Mouse (Mus musculus): ENCODE measurements around the gene Ephb2. TPM values are rescaled to one million over a fixed set of nuclear protein-coding genes. Genes with fewer than 3 reads are reported as not detected.
A peak's percentile ranks its signal among the peaks of the same experiment; 100 is the strongest.

Ephb2 gene
- polyA plus RNA-seq, 1 experiment from 2014 or later: 1.3 TPM

DNA sequence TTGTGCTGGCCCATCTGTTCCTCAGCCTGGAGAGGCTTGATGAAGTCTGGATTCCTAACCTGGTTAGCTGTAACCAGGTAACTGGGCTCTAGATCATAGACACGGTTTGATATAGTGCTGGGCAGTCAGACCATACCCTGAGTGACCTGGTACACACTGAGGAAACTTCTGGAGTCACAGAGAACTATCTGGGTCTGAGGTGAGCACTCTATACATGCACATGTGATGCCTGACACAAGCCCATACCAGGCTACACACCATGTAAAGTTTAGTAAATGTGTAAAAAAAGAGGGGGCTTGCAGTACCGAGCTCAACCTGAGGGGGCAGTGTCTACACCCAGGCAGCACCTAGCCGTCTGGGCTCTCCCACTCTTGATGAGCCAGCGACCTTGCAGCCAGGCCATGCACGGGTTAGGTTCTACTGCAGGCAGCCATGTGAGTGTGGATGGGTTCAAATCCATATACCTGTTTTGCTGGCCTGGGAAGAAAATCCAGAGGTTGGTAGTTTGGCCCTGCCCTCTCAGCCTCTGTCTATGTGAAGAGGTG, 139.3 kb downstream of the Ephb2 start:
- Histone ChIP-seq H3K9me3 (replicated peaks) (no peaks in the 10 kb centered on the region), H3K4me1 (replicated peaks) (no peaks in the 10 kb centered on the region), H3K36me3 (no peaks in the 10 kb centered on the region), H3K9ac (no peak overlapping the region), H3K27ac (no peak overlapping the region), H3K27me3 (peaks cover 7% of the 10 kb centered on the region; the same call in 1 of the 2 replicates), H3K4me2 (no peak overlapping the region), H3K4me3 (no peak overlapping the region)
- no peak; the same call in 1 of the 2 replicates for ATAC-seq (replicated peaks; ENCODE audit: insufficient number of reproducible peaks, insufficient read depth, low FRiP score, low read depth)
- WGBS: 22% methylated on average over 5 of the region's 5 CpGs

DNA sequence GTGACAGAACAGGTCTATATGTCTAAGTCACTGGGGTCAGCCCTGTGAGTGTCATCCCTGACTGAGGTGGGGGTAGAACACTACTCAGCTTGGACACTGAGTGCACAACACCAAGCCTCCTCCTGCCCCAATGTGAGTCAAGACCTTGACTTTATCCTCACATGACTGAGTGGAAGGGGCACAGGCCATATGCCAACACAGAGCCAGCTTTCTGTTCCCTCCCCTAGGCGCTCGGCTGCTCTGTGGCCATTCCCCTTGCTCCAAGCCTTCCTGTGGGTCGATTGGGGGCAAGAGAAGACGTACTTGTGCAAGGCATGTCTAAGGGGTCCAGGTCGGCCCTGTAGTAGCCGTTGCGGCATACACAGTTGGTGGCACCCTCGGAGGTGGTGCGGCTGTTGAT, 140.1 kb downstream of the Ephb2 start:
- H3K9ac ChIP-seq: no peak overlapping the region
- ATAC-seq (replicated peaks; ENCODE audit: insufficient number of reproducible peaks, insufficient read depth, low FRiP score, low read depth): no peak
- H3K27ac ChIP-seq: no peak overlapping the region
- no peaks in the 10 kb centered on the region for H3K9me3 ChIP-seq (replicated peaks)
- no peaks in the 10 kb centered on the region for H3K36me3 ChIP-seq
- H3K27me3 ChIP-seq: peaks cover 7% of the 10 kb centered on the region; the same call in 1 of the 2 replicates
- H3K4me2 ChIP-seq: no peak overlapping the region
- H3K4me1 ChIP-seq (replicated peaks): no peaks in the 10 kb centered on the region
- H3K4me3 ChIP-seq: no peak overlapping the region
- 88% methylated on average over 9 of the region's 9 CpGs for WGBS

DNA sequence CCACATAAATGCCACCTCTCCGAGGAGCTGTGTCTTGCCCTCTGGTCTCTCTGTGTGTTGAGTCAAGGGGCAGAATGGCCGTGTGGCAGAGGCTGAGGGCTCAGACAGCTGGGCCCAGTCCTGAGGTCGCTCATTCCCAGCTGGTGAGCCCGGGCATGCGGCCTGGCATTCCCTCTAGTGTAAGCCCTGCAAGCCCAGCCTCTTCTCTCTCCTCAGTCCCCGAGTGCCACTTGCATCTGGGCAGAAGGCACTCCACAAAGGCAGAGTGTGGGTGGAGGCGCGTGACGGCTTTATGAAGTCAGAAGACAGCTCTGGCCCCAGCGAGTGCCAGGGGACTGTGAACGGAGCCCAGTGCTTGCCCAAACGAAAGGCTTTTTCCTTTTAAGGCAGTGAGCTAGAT, 145.8 kb downstream of the Ephb2 start:
- Histone ChIP-seq H3K27me3 (peaks cover 16% of the 10 kb centered on the region), H3K9me3 (replicated peaks) (no peaks in the 10 kb centered on the region), H3K36me3 (no peaks in the 10 kb centered on the region), H3K4me3 (no peak overlapping the region), H3K9ac (no peak overlapping the region), H3K4me1 (replicated peaks) (no peaks in the 10 kb centered on the region), H3K4me2 (no peak overlapping the region), H3K27ac (no peak overlapping the region)
- 0 out of 2 replicates have a peak, but pooled peaks have one; percentile 15 for ATAC-seq (replicated peaks; ENCODE audit: insufficient number of reproducible peaks, insufficient read depth, low FRiP score, low read depth)
- WGBS: 82% methylated on average over 12 of the region's 12 CpGs

DNA sequence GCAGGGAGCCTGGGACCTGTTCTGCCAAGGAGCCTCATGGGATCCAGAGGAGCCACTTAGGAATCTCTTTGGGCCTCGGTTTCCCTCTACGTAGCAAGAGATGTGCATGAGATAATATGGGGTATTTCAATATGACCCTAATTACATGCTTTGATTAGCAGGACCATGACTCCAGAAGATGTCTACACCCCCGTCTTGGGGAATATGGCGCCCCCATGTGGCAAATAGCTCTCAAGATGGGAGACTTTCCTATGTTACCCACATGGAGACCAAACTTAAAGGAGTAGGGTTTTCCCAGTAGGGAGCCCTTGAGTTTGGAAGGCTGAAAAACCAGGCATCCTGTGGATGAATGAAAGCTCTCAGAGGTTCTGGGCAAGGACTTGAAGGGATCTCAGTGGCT, 147.7 kb downstream of the Ephb2 start:
- 56% methylated on average over 4 of the region's 4 CpGs for WGBS
- Histone ChIP-seq H3K4me1 (replicated peaks) (no peaks in the 10 kb centered on the region), H3K27ac (no peak overlapping the region), H3K9me3 (replicated peaks) (no peaks in the 10 kb centered on the region), H3K4me3 (no peak overlapping the region), H3K9ac (no peak overlapping the region), H3K27me3 (peaks cover 23% of the 10 kb centered on the region), H3K4me2 (no peak overlapping the region), H3K36me3 (no peaks in the 10 kb centered on the region)
- ATAC-seq (replicated peaks; ENCODE audit: insufficient number of reproducible peaks, insufficient read depth, low FRiP score, low read depth): no peak

DNA sequence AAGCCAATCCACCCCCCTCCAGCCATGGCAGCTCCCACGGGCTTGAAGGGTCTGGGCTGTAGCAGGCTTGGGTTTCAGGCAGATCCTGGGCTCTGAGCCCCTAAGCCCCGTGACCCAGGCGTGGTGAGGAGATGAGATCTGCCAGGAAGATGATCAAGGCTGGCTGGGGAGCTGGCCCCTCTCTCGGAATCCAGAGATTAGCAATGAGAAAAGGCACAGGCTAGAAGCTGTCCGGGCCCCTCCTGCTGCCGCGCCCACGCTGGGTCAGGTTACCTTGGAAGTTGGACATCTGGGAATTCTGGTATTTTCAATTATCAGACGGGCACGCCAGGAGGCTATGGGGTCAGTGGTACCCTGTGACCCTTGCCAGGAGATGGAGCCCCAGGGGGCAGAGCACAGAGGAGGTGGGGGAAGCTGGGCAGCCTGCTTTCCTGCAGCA, 150.3 kb downstream of the Ephb2 start:
- WGBS: 59% methylated on average over 10 of the region's 10 CpGs
- Histone ChIP-seq H3K27ac (no peak overlapping the region), H3K9ac (no peak overlapping the region), H3K9me3 (replicated peaks) (no peaks in the 10 kb centered on the region), H3K4me2 (no peak overlapping the region), H3K4me1 (replicated peaks) (no peaks in the 10 kb centered on the region; the same call in 1 of the 2 replicates), H3K4me3 (no peak overlapping the region), H3K27me3 (peaks cover 36% of the 10 kb centered on the region), H3K36me3 (no peaks in the 10 kb centered on the region)
- no peak for ATAC-seq (replicated peaks; ENCODE audit: insufficient number of reproducible peaks, insufficient read depth, low FRiP score, low read depth)

DNA sequence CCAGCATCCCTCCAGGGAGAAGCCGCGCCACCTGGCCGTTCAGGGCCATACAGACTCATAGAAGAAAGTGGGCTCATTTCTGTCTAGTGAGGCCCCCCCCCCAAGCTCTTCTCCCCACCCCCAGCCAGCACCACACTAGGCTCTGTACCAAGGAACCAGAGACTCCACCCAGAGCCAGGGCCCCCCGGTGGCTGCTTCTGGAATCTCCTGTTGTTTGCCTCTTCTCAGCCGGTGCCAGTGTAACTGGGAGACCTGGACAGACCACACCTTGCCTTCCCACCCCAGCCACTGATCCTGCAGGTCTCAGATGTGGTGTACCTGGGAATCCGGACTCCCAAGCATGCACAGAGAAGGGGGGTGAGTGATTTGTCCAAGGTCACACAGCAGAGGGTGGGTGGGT, 151.3 kb downstream of the Ephb2 start:
- Histone ChIP-seq H3K4me2 (no peak overlapping the region), H3K27ac (no peak overlapping the region), H3K4me3 (no peak overlapping the region), H3K9me3 (replicated peaks) (no peaks in the 10 kb centered on the region), H3K27me3 (peaks cover 44% of the 10 kb centered on the region), H3K9ac (no peak overlapping the region), H3K36me3 (no peaks in the 10 kb centered on the region), H3K4me1 (replicated peaks) (no peaks in the 10 kb centered on the region; the same call in 1 of the 2 replicates)
- 70% methylated on average over 6 of the region's 6 CpGs for WGBS
- ATAC-seq (replicated peaks; ENCODE audit: insufficient number of reproducible peaks, insufficient read depth, low FRiP score, low read depth): no peak

DNA sequence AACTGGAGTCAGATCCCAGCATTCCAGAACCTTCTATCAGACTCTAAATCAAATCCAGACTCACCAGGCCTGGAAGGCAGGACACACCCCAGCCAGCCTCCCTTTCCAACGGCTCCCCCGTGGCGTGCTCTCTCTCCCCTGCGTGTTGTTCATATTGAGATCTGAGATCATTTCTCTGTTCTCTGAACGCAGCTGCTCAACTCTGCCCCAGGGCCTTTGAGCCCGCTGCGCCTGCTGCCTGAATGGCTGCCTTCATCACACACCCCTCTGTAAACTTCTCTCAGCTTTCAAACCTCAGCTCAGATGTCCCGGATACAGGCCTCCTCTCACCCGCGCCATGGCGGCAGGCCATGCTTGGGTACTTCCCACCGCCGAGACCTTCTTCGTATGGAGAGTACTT, 155.1 kb downstream of the Ephb2 start:
- WGBS: 88% methylated on average over 14 of the region's 14 CpGs
- Histone ChIP-seq H3K27ac (no peak overlapping the region), H3K4me1 (replicated peaks) (no peaks in the 10 kb centered on the region; the same call in 1 of the 2 replicates), H3K9me3 (replicated peaks) (no peaks in the 10 kb centered on the region), H3K4me2 (no peak overlapping the region), H3K36me3 (no peaks in the 10 kb centered on the region), H3K4me3 (no peak overlapping the region), H3K9ac (no peak overlapping the region), H3K27me3 (peaks cover 47% of the 10 kb centered on the region)
- no peak for ATAC-seq (replicated peaks; ENCODE audit: insufficient number of reproducible peaks, insufficient read depth, low FRiP score, low read depth)

DNA sequence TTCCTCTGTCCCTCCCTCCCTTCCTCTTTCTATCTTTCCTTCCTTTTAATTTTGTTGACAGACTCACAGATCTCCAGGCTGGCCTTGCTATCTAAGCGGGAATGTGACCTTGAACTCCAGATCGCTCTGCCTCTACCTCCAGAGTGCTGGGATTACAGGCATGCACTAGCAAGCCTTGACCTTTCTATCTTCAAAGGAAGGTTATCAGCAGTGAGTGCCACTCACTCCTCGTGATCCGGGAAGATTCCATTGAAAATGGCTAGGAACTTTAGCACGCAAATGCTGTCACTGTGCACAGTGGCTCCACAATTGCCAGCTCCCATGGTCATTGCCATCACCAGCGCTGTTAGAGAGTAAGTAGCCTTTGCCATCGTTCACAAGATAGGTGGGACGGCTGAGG, 156.6 kb downstream of the Ephb2 start:
- no peaks in the 10 kb centered on the region for H3K36me3 ChIP-seq
- no peak overlapping the region for H3K27ac ChIP-seq
- H3K4me3 ChIP-seq: no peak overlapping the region
- 45% methylated on average over 8 of the region's 8 CpGs for WGBS
- ATAC-seq (replicated peaks; ENCODE audit: insufficient number of reproducible peaks, insufficient read depth, low FRiP score, low read depth): no peak
- H3K27me3 ChIP-seq: peaks cover 47% of the 10 kb centered on the region
- no peak overlapping the region for H3K4me2 ChIP-seq
- no peaks in the 10 kb centered on the region for H3K9me3 ChIP-seq (replicated peaks)
- H3K4me1 ChIP-seq (replicated peaks): no peaks in the 10 kb centered on the region; the same call in 1 of the 2 replicates
- no peak overlapping the region for H3K9ac ChIP-seq

DNA sequence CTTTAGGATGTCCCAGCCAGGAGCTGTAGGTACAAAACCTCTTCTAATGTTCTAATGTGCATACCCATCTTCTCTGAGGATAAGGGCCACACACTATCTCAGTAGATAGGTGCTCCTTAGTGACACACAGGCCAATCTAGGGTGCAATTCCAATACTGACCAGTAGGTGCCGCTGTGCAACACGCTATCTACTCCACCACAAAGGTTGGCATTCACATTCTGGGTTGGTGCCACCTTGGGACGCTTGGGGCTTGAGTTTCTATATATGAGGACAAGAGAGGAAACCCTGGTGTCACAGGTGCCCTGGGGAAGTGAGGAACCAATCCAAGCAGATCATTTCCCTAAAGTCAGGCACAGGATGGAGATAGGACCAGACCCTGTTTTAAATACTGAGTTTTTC, 157.3 kb downstream of the Ephb2 start:
- H3K9ac ChIP-seq: no peak overlapping the region
- H3K4me3 ChIP-seq: no peak overlapping the region
- ATAC-seq (replicated peaks; ENCODE audit: insufficient number of reproducible peaks, insufficient read depth, low FRiP score, low read depth): no peak
- 3% methylated on average over 3 of the region's 3 CpGs for WGBS
- no peak overlapping the region for H3K27ac ChIP-seq
- H3K4me2 ChIP-seq: no peak overlapping the region
- H3K9me3 ChIP-seq (replicated peaks): no peaks in the 10 kb centered on the region
- peaks cover 47% of the 10 kb centered on the region for H3K27me3 ChIP-seq
- H3K36me3 ChIP-seq: no peaks in the 10 kb centered on the region
- H3K4me1 ChIP-seq (replicated peaks): no peaks in the 10 kb centered on the region; the same call in 1 of the 2 replicates

DNA sequence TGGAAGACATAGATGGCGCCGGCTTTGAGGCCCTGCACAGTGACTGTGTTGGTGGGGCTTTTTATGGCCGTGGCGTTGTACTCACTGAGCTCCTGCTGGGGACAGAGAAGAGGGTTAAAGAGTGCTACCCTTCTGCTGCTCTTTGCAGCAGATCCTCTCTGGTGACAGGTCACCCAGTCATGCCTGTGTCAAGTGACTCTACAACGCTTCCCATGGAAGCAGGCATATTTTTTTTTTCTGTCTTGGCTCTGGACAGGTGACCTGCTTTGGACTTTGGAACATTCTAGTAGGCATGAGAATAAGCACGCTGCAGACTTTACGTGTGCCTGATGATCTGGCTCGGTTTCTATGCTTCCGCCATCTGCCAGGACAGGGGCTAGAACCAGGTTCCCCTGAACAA, 160.3 kb downstream of the Ephb2 start:
- no peak overlapping the region for H3K27ac ChIP-seq
- ATAC-seq (replicated peaks; ENCODE audit: insufficient number of reproducible peaks, insufficient read depth, low FRiP score, low read depth): no peak
- no peaks in the 10 kb centered on the region for H3K36me3 ChIP-seq
- WGBS: 88% methylated on average over 9 of the region's 9 CpGs
- H3K4me1 ChIP-seq (replicated peaks): no peaks in the 10 kb centered on the region
- H3K9me3 ChIP-seq (replicated peaks): no peaks in the 10 kb centered on the region
- no peak overlapping the region for H3K9ac ChIP-seq
- no peak overlapping the region for H3K4me3 ChIP-seq
- H3K27me3 ChIP-seq: peaks cover 33% of the 10 kb centered on the region
- no peak overlapping the region for H3K4me2 ChIP-seq

DNA sequence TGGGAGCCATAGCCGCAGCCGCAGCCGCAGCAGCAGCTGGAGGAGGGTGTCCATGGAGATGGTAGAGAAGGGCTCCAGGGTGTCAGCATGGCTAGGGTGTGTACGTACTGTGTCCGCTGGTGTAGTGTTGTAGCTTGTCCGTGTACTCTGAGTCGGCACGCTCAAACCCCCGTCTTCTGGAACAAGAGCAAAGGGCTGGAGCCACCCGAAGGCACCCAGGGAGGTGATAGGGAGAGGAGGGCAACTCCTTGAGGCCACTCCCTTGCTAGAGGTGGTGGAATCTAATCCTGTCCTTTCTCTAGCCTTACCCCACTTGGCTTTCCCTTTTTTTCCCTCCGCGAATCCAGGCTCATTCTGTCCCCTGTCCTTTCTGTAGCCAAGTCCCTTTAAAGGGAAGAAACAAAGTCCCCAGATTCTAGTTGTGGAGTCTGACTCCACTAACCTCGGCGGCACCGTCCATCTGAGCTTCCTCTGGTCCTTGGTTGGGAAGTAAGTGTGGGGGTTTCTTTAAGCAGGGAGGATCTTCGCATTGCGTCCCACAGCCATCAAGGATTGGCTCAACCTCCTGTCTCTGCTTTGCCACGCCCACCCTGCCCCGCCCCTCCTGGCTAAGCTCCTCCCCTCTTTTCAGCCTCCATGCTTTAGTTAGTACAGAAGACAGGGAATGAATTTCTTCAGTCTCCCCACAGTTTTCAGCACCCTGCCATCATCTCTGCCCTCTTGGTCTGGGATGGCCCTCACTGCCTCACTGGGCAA, 163.3 kb downstream of the Ephb2 start:
- Histone ChIP-seq H3K27me3 (peaks cover 18% of the 10 kb centered on the region), H3K27ac (no peak overlapping the region), H3K9ac (no peak overlapping the region), H3K36me3 (no peaks in the 10 kb centered on the region), H3K4me1 (replicated peaks) (no peaks in the 10 kb centered on the region), H3K4me3 (no peak overlapping the region), H3K4me2 (no peak overlapping the region), H3K9me3 (replicated peaks) (no peaks in the 10 kb centered on the region)
- no peak for ATAC-seq (replicated peaks; ENCODE audit: insufficient number of reproducible peaks, insufficient read depth, low FRiP score, low read depth)
- 82% methylated on average over 19 of the region's 19 CpGs for WGBS

DNA sequence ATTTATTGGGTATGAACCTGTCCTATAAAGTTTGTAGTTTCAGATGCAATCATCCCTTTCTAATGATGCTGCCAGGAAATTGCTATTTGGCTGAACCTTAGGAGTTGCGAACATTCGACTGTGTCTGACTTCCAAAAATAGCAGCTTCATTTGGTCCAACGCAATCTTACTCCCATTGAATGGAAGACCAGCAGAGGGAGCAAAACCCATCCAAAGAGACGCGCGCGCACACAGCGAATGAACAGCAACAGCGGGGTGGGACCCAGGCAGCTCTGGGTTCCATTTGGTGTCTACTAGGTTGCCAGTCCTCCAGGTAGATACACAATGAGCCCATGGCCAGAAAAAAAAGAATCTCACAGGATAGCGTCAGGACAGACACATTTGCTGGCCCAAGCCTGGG, 168.0 kb downstream of the Ephb2 start:
- Histone ChIP-seq H3K36me3 (no peaks in the 10 kb centered on the region), H3K4me1 (replicated peaks) (0 out of 2 replicates have a peak, but pooled peaks cover 3% of the 10 kb centered on the region), H3K9ac (no peak overlapping the region), H3K27ac (no peak overlapping the region), H3K9me3 (replicated peaks) (no peaks in the 10 kb centered on the region), H3K4me2 (no peak overlapping the region), H3K27me3 (no peaks in the 10 kb centered on the region; the same call in 1 of the 2 replicates), H3K4me3 (no peak overlapping the region)
- WGBS: 48% methylated on average over 10 of the region's 10 CpGs
- ATAC-seq (replicated peaks; ENCODE audit: insufficient number of reproducible peaks, insufficient read depth, low FRiP score, low read depth): no peak

Data from heart, embryonic 15.5 days (tissue).